Mouse (Mus musculus): ENCODE measurements around the gene Zbtb3. TPM values are rescaled to one million over a fixed set of nuclear protein-coding genes. Genes with fewer than 3 reads are reported as not detected.
"Not testable (repeated sequence)": the region's sequence is repeated elsewhere in the genome, so short reads cannot be mapped to it uniquely, and the experiment has no call there.

Zbtb3 gene
- total RNA-seq, 2 experiments from 2014 or later = 2.7 to 3.1 TPM

GRCm38 (mm10) chr19:8798947-8799315 is 3.4 kb upstream of the Zbtb3 start:
- no peak for ATAC-seq (replicated peaks; ENCODE audit: poor library complexity, severe bottlenecking)

- ATAC-seq (replicated peaks; ENCODE audit: poor library complexity, severe bottlenecking) = no peak
These were observed 937 bp downstream of the Zbtb3 start for GRCm38 (mm10) chr19:8803204-8803780.

GRCm38 (mm10) chr19:8803879-8804660 is 1.7 kb downstream of the Zbtb3 start:
- peak; percentile 23 for ATAC-seq (replicated peaks; ENCODE audit: poor library complexity, severe bottlenecking)

GRCm38 (mm10) chr19:8806810-8807209 is 4.5 kb downstream of the Zbtb3 start:
- no peak for ATAC-seq (replicated peaks; ENCODE audit: poor library complexity, severe bottlenecking)

GRCm38 (mm10) chr19:8815812-8816211 is 13.5 kb downstream of the Zbtb3 start:
- no peak for ATAC-seq (replicated peaks; ENCODE audit: poor library complexity, severe bottlenecking)

GRCm38 (mm10) chr19:8817001-8817400 is 14.6 kb downstream of the Zbtb3 start:
- ATAC-seq (replicated peaks; ENCODE audit: poor library complexity, severe bottlenecking) = no peak

- ATAC-seq (replicated peaks; ENCODE audit: poor library complexity, severe bottlenecking) = no peak
These were observed 16.0 kb downstream of the Zbtb3 start for GRCm38 (mm10) chr19:8818301-8818798.

- ATAC-seq (replicated peaks; ENCODE audit: poor library complexity, severe bottlenecking) = peak; percentile 74
These were observed 16.6 kb downstream of the Zbtb3 start, which contains the start of gene Ttc9c for GRCm38 (mm10) chr19:8818801-8819595. Gene Ttc9c, minus strand, starts transcription at chr19:8819333.

- ATAC-seq (replicated peaks; ENCODE audit: poor library complexity, severe bottlenecking) = peak; percentile 80
These were observed 17.5 kb downstream of the Zbtb3 start, which contains the start of gene Hnrnpul2 for GRCm38 (mm10) chr19:8819596-8820423. Gene Hnrnpul2, plus strand, starts transcription at chr19:8820010.

GRCm38 (mm10) chr19:8820424-8820956 is 18.1 kb downstream of the Zbtb3 start:
- no peak for ATAC-seq (replicated peaks; ENCODE audit: poor library complexity, severe bottlenecking)

- ATAC-seq (replicated peaks; ENCODE audit: poor library complexity, severe bottlenecking) = no peak
These were observed 18.8 kb downstream of the Zbtb3 start for GRCm38 (mm10) chr19:8821146-8821545.

GRCm38 (mm10) chr19:8822696-8823095 is 20.3 kb downstream of the Zbtb3 start:
- no peak for ATAC-seq (replicated peaks; ENCODE audit: poor library complexity, severe bottlenecking)

GRCm38 (mm10) chr19:8829660-8830059 is 27.3 kb downstream of the Zbtb3 start, which contains the start of gene AC129217.1:
Gene AC129217.1, plus strand, starts transcription at chr19:8829773.
- peak; percentile 98 for ATAC-seq (replicated peaks; ENCODE audit: poor library complexity, severe bottlenecking)

GRCm38 (mm10) chr19:8830664-8831063 is 28.3 kb downstream of the Zbtb3 start:
- ATAC-seq (replicated peaks; ENCODE audit: poor library complexity, severe bottlenecking) = no peak

- ATAC-seq (replicated peaks; ENCODE audit: poor library complexity, severe bottlenecking) = no peak
These were observed 28.9 kb downstream of the Zbtb3 start for GRCm38 (mm10) chr19:8831262-8831661.

GRCm38 (mm10) chr19:8832971-8833370 is 30.6 kb downstream of the Zbtb3 start:
- no peak for ATAC-seq (replicated peaks; ENCODE audit: poor library complexity, severe bottlenecking)

- ATAC-seq (replicated peaks; ENCODE audit: poor library complexity, severe bottlenecking) = not testable (repeated sequence)
These were observed 34.0 kb downstream of the Zbtb3 start for GRCm38 (mm10) chr19:8836327-8836726.

- ATAC-seq (replicated peaks; ENCODE audit: poor library complexity, severe bottlenecking) = peak; percentile 87
These were observed 35.0 kb downstream of the Zbtb3 start, which contains the start of gene Bscl2 for GRCm38 (mm10) chr19:8837251-8837791. Gene Bscl2, plus strand, starts transcription at chr19:8837467.

- ATAC-seq (replicated peaks; ENCODE audit: poor library complexity, severe bottlenecking) = no peak
These were observed 35.8 kb downstream of the Zbtb3 start for GRCm38 (mm10) chr19:8838041-8838730.
